Mouse (Mus musculus): ENCODE measurements around the gene Mmp28.

GRCm38 (mm10) chr11:83437377-83437776 lies 25.5 kb downstream of the Mmp28 start, which contains the start of gene 1700020L24Rik:
- no peak for TF ChIP-seq EP300 (IDR thresholded peaks at IDR 0.05; ENCODE audit: low read depth)
- TF ChIP-seq CTCF (IDR thresholded peaks at IDR 0.05; ENCODE audit: low read depth) = no peak
